Mouse (Mus musculus): Measurements from ENCODE around the gene Plekhd1. TPM values are rescaled to one million over a fixed set of nuclear protein-coding genes. Genes with fewer than 3 reads are reported as not detected.

Plekhd1 gene
- total RNA-seq, 2 experiments from 2014 or later: not detected

DNA sequence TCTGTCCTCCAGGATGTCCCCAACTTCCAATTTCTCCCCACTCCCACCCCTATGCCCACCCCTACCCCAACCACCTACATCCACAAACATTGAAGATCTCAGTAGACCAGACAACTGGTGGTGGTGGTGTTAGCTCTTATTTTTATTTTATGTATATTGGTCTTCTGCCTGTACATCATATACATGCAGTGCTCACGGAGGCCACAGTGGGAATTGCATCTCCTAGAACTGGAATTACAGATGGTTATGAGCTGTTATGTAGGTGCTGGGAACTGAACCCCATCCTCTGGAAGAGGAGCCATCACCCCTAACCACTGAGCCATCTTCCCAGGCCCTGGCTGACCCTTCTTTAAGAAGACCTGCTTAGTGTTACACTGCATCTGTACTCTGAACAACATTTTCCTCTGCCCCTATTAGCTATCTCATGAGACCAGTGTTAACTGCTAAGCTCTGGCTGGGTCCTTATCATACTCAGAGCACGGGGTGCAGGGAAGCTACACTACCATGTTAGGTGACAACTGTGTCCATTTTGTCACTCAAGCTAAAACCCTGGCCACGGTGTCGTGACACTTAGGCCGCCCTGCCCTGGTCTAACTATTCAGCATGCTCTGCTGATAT is 6.2 kb downstream of the Plekhd1 start:
- ATAC-seq (replicated peaks; ENCODE audit: poor library complexity, severe bottlenecking): no peak

DNA sequence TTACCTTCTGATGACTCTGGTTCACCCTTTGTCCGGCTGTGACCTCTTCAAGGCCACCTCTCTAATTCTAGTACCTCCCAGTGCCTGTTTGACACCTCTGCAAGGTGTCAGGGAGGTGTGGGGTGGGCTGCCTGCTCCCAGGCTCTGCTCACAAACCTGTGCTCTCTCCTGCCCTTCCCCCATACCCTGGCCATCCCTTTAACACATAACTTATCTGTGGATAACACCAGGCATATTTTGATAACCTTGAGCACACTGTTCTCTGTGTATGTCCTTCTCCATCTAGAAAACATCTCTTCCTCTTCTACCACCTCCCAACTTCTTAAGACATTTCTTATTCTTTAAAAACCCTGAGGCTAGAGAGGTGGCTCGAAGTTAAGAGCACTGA is 6.7 kb downstream of the Plekhd1 start:
- no peak for ATAC-seq (replicated peaks; ENCODE audit: poor library complexity, severe bottlenecking)

DNA sequence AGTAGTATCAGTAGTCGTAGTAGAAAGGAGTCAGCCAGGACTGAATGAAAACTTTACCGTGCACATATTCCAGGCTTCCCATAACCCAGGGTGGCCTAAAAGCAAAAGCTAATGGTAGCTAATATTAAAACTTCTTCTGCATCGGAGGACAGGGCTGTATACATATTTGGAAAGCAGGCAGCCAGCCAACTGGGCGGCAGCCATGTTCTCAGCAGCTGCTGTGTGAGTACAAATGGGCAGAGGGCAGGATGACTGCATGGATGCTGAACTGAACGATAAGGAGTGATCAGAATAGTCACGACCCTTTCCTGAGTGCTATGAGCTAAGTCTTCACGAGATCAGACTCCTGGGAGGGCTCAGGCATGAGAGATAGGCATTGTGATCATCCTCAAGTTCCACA is 8.9 kb downstream of the Plekhd1 start:
- no peak for ATAC-seq (replicated peaks; ENCODE audit: poor library complexity, severe bottlenecking)

DNA sequence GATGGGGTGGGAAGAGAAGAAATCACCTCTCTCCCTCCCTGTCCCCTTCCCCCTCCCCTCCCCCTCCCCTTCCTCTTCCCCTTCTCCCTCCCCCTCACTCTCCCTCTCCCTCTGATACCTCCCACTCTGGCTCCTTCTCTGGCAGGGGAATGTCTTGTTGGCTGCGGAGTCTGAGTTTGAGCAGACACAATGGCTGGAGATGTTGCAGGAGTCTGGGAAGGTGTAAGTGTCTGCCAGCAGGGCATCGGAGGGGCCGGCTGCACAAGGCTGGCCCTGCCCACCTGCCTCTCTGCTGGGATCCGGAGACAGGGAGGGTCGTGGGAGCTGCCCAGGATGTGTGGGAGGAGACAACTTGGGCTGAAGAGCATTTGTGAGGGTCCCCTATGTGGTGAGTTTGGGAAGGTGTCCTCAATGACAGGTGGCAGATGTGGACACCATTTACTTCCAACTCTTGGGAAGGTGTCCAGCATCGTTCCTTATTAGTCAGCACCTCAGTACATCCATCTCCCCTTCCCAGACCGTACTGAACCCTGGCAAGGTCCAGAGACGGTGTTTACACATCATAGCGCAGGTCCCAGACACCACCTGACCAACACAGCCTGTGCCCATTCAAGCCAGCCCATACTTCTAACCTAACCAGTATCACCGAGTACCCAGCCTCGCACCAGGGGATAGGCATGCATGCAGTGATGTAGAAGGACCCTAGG is 14.0 kb downstream of the Plekhd1 start:
- ATAC-seq (replicated peaks; ENCODE audit: poor library complexity, severe bottlenecking): no peak

DNA sequence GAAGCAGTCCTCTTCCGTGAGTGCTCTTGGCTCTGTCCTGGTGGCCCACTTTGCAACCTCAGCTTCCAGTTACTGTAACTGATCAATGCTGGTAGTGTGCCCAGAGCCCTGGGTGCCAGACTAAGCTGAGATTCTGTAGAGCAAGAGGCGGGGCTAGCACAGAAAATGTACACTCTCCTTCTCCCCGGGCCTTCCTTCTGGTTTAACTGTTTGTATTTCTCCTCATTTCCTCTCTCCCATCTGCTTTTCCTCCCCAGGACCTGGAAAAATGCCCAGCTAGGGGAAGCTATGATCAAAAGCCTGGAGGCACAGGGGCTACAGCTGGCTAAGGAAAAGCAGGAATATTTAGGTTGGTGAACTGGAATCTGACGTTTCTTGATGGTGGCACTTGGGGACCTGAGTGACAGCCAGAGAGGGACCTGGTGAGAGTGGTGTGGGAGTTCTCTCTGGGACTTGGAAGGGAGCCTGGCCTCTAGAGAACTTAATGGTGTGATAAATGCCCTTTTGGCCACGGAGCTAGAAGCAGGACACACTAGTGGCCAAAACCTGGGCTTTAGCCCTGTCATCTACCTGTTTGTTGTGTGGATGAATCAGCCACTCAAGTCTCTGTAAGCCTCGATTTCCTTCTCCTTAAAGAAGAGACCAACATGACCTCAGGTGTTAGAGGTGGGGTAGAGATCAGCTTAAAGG is 14.7 kb downstream of the Plekhd1 start:
- no peak for ATAC-seq (replicated peaks; ENCODE audit: poor library complexity, severe bottlenecking)

DNA sequence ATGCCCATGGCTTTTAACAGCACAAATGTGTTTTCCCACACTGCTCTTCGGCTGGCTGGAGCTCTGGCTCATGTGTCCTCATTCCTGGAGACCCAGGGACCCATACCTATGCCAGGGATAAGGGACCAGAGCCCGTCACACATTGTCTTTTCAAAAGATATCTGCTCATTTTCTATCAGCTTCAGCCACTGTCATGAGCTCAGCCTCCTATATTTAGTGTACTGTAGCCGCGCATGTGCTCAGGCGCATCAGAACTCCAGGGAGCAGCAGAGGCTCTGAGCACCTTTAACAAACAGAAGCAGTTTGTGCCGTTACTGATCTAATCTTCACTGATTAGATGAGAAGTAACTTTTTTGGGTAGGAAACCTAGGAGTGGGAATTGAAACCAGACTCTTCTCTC is 23.5 kb downstream of the Plekhd1 start:
- no peak for ATAC-seq (replicated peaks; ENCODE audit: poor library complexity, severe bottlenecking)

DNA sequence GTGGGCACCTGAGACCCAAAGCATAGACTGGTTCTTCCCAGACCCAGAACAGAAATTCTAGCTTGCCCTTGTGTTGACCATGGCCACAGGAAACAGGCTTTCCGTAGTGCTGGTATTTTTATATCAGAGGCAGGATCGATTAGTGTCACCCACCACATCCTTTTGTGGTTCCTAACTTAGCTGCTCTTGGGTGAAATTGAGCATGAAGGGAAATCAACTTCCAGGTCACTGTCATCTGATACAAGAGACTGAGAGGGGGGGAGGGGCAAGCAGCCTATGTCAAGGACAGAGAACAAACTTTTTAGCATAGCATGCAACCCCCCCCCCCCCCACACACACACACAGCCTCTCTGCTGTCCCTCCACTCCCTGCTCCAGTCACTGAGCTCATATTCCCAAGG is 26.8 kb downstream of the Plekhd1 start:
- no peak for ATAC-seq (replicated peaks; ENCODE audit: poor library complexity, severe bottlenecking)

DNA sequence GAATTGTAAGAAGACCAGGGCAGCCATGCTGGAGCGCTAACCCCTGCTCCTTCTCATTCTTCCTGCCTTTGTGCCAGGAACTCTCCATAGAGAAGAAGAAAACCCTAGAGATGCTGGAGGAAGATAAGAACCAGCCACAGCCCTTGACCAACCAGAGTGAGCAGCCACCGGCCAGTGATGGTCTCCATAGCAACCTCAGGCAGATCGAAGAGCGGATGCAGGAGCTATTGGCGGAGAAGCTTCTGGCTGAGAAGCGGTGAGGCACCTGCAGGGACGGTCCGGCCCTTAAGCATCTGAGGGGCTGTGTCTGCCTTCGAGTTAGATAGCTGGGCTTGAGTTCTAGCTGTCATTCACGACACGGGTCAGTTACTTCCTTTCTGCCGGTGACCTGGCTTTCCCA is 28.1 kb downstream of the Plekhd1 start:
- no peak for ATAC-seq (replicated peaks; ENCODE audit: poor library complexity, severe bottlenecking)

DNA sequence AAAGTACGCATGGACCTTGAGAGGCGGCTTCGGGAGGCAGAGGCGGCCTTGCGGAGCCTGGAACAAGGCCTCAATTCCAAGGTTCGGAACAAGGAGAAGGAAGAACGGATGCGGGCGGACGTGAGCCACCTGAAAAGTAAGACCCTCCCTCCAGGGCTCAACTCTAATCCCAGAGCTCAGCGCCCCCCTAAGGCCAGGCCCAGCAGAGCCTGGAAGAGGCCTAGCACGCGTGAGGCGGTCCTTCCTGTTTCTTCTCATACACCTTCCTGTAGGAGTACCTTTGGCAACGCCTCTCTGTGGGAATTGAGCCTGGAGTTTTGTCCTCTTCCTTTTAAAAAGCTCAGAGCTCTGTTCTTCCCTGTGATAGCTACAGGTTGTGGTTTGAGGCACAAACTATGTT is 29.1 kb downstream of the Plekhd1 start:
- no peak for ATAC-seq (replicated peaks; ENCODE audit: poor library complexity, severe bottlenecking)

DNA sequence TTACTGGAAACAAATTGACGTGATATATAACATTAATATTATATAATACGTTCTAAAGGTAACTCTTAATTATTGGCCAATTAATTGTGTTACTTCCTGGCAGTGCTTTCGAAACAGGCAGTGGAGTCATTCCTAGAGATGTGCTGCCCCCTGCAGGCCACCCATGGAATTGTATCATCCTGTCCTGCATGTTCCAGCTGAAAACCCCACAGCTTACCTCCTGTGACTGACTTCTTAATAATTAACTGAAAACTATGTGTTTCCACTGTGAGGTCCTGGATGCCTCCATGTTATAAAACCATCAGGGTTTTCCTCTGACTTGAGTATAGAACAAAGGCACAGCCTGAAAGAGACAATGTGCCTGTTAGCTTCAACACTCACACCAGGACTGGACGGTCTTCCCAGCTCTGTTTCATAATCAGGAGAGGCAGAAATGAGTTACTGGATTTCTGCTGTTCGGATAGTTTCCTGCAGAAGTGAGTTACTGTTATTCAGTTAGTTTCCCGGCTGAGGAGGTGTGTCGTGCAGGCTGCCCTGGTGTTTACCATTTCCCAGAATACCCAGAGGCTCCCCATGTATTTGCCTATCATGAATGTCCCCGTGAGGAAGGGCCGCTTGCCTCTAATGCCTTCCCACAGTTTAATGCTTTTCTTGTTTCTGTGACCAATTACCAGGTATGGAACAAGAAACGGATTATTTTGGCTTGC is 32.6 kb downstream of the Plekhd1 start:
- peak; percentile 85 for ATAC-seq (replicated peaks; ENCODE audit: poor library complexity, severe bottlenecking)

DNA sequence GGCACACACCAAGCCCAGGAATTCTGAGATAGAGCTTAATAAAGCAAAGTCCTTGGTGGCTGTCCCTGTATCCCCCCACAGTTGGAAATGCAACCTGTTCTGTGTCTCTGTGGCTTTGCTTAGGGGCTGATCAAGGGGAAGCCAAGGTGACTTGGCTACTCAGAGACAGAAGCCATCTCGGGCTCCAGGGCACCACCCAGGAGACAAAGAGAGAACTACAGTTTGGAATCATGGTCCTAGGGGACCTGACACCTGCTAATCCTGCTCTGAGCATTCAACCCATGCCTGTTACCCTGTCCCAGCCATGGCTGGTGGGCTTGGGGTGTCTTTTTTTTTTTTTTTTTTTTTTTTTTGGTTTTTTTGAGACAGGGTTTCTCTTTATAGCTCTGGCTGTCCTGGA is 35.8 kb downstream of the Plekhd1 start:
- no peak for ATAC-seq (replicated peaks; ENCODE audit: poor library complexity, severe bottlenecking)

DNA sequence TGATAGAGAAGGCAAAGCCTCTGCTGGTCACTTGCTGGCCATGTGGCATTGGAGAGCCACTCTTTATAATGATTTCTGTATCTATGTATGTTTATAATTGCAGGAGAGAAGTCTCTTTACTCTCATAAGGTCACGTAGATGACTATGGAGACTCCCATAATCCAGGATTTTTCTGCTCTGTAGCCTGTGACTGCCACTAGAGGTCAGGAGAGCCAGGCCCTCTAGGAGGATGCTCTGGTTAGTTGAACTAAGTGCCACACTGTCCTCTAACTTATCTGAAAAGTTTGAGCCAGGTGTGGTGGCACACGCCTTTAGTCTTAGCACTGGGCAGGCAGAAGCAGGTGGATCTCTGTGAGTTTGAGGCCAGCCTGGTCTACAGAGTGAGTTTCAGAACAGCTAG is 36.4 kb downstream of the Plekhd1 start:
- ATAC-seq (replicated peaks; ENCODE audit: poor library complexity, severe bottlenecking): no peak

DNA sequence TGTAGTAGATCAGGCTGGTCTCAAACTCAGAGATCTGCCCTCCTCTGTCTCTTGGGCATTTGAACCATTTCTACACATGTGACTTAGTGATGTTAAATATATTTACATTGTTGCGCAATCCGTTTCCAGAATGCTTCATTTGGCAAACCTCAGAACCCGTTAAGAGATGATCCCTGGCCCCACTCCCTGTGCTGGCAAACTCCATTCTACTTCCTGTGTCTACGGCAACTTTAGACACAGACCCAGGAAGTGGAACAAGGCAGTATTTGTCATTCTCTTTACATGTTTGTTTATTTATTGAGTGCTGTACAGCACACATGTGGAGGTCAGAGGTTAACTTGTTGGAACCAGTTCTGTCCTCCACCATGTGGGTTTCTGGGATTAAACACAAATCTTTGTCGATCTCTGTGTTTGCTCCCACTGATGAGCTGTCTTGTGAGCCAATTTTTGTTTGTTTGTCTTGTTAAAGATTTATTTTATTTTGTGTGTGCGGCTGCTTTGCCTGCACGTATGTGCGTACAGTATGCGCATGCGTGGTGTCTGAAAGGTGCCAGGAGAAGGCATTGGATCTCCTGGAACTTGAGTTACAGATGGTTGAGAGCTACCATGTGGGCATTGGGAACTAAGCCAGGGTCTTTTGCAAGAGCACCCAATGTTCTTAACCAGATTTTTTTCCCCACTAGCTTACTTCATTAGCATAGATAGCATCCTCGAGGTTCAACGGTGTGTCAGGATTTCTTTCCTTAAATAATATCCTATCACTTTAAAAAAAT is 37.6 kb downstream of the Plekhd1 start:
- ATAC-seq (replicated peaks; ENCODE audit: poor library complexity, severe bottlenecking): peak; percentile 43

DNA sequence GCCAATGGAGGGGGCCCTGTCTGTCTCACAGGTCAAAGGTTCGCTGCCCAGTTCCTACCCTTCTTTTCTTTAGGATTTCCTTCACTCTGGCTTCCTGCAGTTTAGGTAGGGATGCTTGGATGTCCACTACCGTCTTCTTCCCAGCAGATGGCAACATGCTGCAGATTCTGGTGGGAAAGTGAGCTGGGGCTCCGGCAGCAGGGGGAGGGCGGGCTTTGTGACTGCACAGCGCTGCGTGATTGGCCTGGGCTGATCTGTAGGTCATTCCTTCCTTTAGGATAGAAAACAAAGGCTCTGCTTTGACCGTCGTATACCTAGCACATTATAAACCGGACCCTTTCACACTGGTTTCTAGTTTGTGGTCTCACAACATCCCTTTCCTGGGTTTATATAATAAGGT is 38.2 kb downstream of the Plekhd1 start:
- ATAC-seq (replicated peaks; ENCODE audit: poor library complexity, severe bottlenecking): peak; percentile 80

DNA sequence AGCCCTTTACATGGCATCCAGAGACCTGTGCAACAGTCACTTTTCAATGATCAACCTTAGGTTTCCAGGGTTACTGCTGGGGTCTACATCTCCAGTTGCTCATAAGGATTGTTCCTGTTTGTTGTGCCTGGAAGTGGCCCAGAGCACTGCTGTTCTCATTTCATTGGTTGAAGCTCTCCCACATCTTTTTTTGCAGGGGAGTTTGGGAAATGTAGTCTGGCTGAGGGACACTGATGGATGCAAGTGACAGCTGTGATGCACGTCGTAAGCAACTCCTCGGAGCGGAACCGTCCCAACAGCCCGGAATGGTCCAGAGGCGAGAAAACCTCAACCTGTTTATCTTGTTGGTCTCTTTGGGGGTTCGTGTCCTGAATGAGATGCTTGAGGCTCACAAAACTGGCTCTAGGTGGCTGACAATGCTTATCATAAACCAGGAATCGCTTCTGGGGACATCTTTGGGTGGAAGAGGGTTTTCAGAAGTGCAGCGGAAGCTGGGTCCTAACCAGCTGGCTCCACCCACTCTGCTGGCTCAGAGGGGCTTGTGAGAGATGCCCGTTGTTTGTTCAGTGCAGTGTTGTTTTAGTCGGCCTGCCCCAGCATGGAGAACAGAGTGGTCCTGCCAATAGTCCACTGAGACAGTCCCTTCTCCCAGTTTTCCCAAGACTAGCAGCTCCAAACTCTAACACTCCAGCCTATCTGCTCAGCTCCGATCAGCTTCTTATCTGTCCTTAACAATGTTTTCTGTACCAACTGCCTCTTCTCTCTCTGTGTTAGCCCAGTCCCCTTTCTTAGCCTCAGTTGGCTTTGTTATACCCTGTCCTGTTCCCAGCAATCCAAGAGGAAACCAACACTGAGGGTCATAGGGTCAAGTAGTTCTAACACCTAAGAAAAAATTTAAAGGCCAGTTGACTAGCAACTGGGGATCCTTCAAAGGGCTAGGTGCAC is 42.4 kb downstream of the Plekhd1 start:
- no peak for ATAC-seq (replicated peaks; ENCODE audit: poor library complexity, severe bottlenecking)

DNA sequence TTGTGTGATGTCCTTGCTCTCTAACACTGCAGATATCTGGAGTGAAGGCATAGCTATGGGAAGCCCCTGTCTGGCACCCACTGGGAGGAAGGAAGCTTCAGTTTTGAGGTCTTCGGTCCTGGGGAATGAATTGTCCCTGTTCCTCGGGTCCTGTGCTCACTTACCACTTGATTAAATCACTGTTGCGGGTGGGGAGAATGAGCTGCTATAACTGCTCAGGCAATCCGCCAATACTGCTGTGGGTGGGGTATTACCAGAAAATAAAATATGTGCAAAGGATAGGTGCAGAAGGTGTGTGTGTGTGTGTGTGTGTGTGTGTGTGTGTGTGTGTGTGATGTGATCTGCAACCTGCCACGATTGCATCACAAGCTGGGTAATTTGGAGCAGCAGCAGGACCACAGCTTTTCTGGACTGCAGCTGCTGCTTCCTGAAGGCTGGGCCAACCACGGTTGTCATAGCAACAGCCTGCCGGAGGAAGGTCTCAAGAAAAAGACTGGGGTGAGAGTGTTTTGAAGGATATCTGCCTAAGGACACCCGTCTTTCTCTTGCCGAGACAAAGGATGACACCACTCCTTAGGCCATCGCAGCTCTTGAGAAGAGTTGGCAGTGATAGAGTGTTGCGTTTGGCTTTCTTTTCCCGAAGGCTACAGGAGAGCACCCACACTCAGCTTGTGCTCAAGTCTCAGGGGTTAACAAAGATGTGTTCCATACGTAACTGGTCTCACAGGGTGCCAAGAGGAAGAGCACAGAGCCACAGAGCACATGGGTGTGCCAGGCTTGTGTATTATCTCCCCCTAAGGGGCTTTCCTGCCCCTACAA is 44.3 kb downstream of the Plekhd1 start:
- ATAC-seq (replicated peaks; ENCODE audit: poor library complexity, severe bottlenecking): peak; percentile 75

DNA sequence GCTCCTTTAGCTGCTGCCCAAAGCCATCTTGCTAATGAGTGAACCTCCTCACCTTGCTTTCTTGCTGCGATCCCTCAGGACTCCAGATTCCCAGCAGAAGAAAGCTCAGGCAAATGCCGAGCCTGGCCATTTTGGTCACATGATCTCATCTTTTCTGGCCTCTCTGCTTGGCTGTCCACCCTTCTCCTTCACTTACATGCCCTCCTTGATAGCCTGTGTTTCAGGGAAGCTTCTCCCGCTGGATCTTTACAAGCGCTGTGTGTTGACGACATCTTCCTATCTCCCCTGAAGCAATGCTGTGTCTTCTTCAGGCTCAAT is 44.9 kb downstream of the Plekhd1 start:
- no peak for ATAC-seq (replicated peaks; ENCODE audit: poor library complexity, severe bottlenecking)

DNA sequence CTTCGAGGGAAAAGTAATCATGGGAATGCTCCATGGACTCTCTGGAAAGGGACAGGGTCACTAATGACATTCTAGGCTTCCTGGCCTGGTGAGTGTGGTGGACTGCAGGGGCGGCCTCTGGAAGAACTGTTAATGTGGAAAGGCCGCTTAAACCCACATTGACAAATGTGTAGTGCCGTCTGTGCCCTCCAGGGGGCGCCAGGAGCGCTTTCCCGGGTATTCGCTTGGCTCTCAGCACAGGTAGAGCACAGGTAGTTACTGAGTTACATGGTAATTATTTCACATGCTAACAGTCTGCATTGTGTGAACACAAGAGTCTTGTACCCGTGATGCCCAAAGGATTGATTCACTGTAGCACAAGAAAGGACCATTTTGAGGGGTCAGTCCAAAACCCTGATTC is 47.1 kb downstream of the Plekhd1 start:
- no peak for ATAC-seq (replicated peaks; ENCODE audit: poor library complexity, severe bottlenecking)

DNA sequence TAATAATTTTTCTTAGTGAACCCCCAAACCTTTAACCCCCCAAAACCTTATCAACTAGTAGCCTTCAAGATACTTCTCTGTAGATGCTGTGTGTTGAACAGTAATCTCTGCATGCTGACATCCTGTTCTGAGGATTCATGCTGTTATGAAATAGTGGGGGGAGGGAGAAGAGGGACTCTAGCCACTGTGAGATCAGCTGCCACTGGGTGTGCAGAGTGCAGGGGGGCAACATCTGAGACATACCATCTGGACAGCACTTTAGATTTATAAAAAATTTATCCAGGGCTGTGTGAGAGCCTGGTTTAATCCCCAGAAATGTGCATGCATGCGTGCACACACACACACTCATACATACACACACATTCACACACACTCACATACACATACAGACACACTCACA is 52.2 kb downstream of the Plekhd1 start:
- ATAC-seq (replicated peaks; ENCODE audit: poor library complexity, severe bottlenecking): 0 out of 2 replicates have a peak, but pooled peaks have one; percentile 35

Measured in granulocyte monocyte progenitor cell, adult 5-6 weeks (primary cell).